Mouse (Mus musculus): ENCODE data around the gene Kcnj9. TPM values are rescaled to one million over a fixed set of nuclear protein-coding genes. Genes with fewer than 3 reads are reported as not detected.
A peak's percentile ranks its signal among the peaks of the same experiment; 100 is the strongest.

The Kcnj9 gene
- total and polyA plus RNA-seq, 2 experiments from 2014 or later = not detected

- TF ChIP-seq CTCF (IDR thresholded peaks at IDR 0.05; ENCODE audit: low read depth) (no peak), EP300 (IDR thresholded peaks at IDR 0.05; ENCODE audit: low read depth) (no peak)
- H3K4me3 ChIP-seq (ENCODE audit: low read depth, low read length) = no peak overlapping the region
- ATAC-seq (ENCODE audit: insufficient read depth, low read depth) = no peak
- H3K9ac ChIP-seq (replicated peaks; ENCODE audit: low read depth, low read length) = no peak overlapping the region
- H3K36me3 ChIP-seq (replicated peaks; ENCODE audit: control insufficient read depth, insufficient read depth, low read length) = no peaks in the 10 kb centered on the region
- H3K27ac ChIP-seq (ENCODE audit: low read depth) = no peak overlapping the region
- H3K9me3 ChIP-seq (replicated peaks; ENCODE audit: control insufficient read depth, low read length) = no peaks in the 10 kb centered on the region
- no peaks in the 10 kb centered on the region for H3K27me3 ChIP-seq (ENCODE audit: control insufficient read depth, insufficient read depth, low read length)
- peaks cover 2% of the 10 kb centered on the region; the same call in 1 of the 2 replicates for H3K4me1 ChIP-seq (ENCODE audit: control insufficient read depth, insufficient read depth)
- H3K4me2 ChIP-seq (ENCODE audit: low read depth, low read length) = no peak overlapping the region
- no peak for DNase-seq (ENCODE audit: low spot score)
- WGBS = 73% methylated on average over 10 of the region's 10 CpGs
Observed at GRCm38 (mm10) chr1:172307936-172308335, 21.2 kb downstream of the Kcnj9 start.

DNA sequence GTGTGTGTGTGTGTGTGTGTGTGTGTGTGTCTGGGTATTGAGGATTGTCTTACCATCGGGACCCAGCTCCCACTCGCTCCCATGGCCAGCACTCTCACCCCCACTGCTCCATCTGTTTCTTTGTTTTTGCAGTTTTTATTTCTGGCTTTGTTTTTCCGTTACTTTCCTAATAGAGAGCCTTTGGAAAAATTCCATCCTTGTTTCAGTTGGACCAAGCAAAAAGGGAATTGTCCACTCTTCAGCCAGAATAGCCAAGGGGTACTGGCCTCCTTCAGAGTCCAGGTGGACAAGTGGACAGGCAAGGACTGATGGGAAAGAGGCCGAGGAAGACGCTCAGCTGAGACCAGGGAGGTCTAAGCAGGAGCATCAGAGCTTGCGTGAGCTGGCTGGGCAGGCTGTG is 22.2 kb downstream of the Kcnj9 start:
- Histone ChIP-seq H3K36me3 (replicated peaks; ENCODE audit: control insufficient read depth, insufficient read depth, low read length) (no peaks in the 10 kb centered on the region), H3K4me1 (ENCODE audit: control insufficient read depth, insufficient read depth) (no peaks in the 10 kb centered on the region; the same call in 1 of the 2 replicates), H3K9me3 (replicated peaks; ENCODE audit: control insufficient read depth, low read length) (no peaks in the 10 kb centered on the region), H3K27ac (ENCODE audit: low read depth) (no peak overlapping the region), H3K4me2 (ENCODE audit: low read depth, low read length) (no peak overlapping the region), H3K27me3 (ENCODE audit: control insufficient read depth, insufficient read depth, low read length) (no peaks in the 10 kb centered on the region), H3K4me3 (ENCODE audit: low read depth, low read length) (no peak overlapping the region), H3K9ac (replicated peaks; ENCODE audit: low read depth, low read length) (no peak overlapping the region)
- no peak for TF ChIP-seq CTCF (IDR thresholded peaks at IDR 0.05; ENCODE audit: low read depth)
- no peak for TF ChIP-seq EP300 (IDR thresholded peaks at IDR 0.05; ENCODE audit: low read depth)
- 77% methylated on average over 6 of the region's 6 CpGs for WGBS
- no peak for ATAC-seq (ENCODE audit: insufficient read depth, low read depth)
- DNase-seq (ENCODE audit: low spot score) = no peak

DNA sequence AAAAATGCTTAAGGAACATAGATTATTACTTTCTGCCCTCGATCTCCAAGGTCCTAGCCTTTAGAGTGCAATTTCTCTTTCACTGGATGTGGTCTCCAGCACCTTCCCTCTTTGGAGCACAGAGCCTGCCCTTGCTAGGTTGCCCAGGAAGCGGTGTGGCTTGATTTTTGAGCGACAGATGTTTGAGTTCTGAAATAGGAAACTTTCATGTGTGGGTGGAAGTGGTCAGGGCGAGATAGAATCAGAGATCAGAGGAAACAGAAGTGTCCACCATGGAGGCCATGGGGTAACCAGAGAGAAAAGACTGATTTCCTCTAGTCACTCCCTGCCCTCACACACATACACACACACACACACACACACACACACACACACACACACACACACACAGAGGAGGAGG is 22.9 kb downstream of the Kcnj9 start:
- no peaks in the 10 kb centered on the region for H3K36me3 ChIP-seq (replicated peaks; ENCODE audit: control insufficient read depth, insufficient read depth, low read length)
- TF ChIP-seq EP300 (IDR thresholded peaks at IDR 0.05; ENCODE audit: low read depth) (no peak), CTCF (IDR thresholded peaks at IDR 0.05; ENCODE audit: low read depth) (no peak)
- H3K9me3 ChIP-seq (replicated peaks; ENCODE audit: control insufficient read depth, low read length) = no peaks in the 10 kb centered on the region
- H3K4me1 ChIP-seq (ENCODE audit: control insufficient read depth, insufficient read depth) = peaks cover under 1% of the 10 kb centered on the region; the same call in 1 of the 2 replicates
- no peak overlapping the region for H3K4me3 ChIP-seq (ENCODE audit: low read depth, low read length)
- H3K27me3 ChIP-seq (ENCODE audit: control insufficient read depth, insufficient read depth, low read length) = no peaks in the 10 kb centered on the region
- H3K9ac ChIP-seq (replicated peaks; ENCODE audit: low read depth, low read length) = no peak overlapping the region
- DNase-seq (ENCODE audit: low spot score) (no peak), ATAC-seq (ENCODE audit: insufficient read depth, low read depth) (no peak)
- H3K4me2 ChIP-seq (ENCODE audit: low read depth, low read length) = no peak overlapping the region
- 60% methylated on average over 4 of the region's 4 CpGs for WGBS
- H3K27ac ChIP-seq (ENCODE audit: low read depth) = no peak overlapping the region

GRCm38 (mm10) chr1:172305635-172306034 is 23.5 kb downstream of the Kcnj9 start:
- 77% methylated on average over 3 of the region's 3 CpGs for WGBS
- TF ChIP-seq CTCF (IDR thresholded peaks at IDR 0.05; ENCODE audit: low read depth) (peak; percentile 18), EP300 (IDR thresholded peaks at IDR 0.05; ENCODE audit: low read depth) (no peak)
- DNase-seq (ENCODE audit: low spot score) (no peak), ATAC-seq (ENCODE audit: insufficient read depth, low read depth) (no peak)
- H3K4me1 ChIP-seq (ENCODE audit: control insufficient read depth, insufficient read depth) = peaks cover 6% of the 10 kb centered on the region
- no peaks in the 10 kb centered on the region for H3K9me3 ChIP-seq (replicated peaks; ENCODE audit: control insufficient read depth, low read length)
- H3K27ac ChIP-seq (ENCODE audit: low read depth) = no peak overlapping the region
- H3K36me3 ChIP-seq (replicated peaks; ENCODE audit: control insufficient read depth, insufficient read depth, low read length) = no peaks in the 10 kb centered on the region
- no peak overlapping the region for H3K9ac ChIP-seq (replicated peaks; ENCODE audit: low read depth, low read length)
- no peak overlapping the region for H3K4me2 ChIP-seq (ENCODE audit: low read depth, low read length)
- no peak overlapping the region for H3K4me3 ChIP-seq (ENCODE audit: low read depth, low read length)
- no peaks in the 10 kb centered on the region for H3K27me3 ChIP-seq (ENCODE audit: control insufficient read depth, insufficient read depth, low read length)

DNA sequence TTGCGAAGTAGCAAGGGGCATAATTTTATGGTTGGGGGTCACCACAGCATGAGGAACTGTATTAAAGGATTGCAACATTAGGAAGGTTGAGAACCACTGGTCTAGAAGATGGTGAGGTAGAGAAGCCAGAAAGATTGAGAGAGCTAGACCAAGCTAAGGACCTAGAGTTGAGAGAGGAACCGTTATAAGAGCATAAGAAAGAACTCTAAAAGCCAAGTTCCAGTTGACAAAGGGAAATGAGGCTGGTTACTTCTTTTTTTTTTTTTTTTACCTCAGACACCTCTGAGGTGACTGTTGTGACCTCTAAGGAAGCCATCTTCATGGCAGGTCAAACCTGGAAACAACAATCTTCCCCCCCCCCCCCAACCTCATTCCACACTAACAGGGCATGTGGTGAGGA is 24.0 kb downstream of the Kcnj9 start:
- DNase-seq (ENCODE audit: low spot score) (no peak), ATAC-seq (ENCODE audit: insufficient read depth, low read depth) (no peak)
- Histone ChIP-seq H3K4me1 (ENCODE audit: control insufficient read depth, insufficient read depth) (peaks cover 11% of the 10 kb centered on the region), H3K9ac (replicated peaks; ENCODE audit: low read depth, low read length) (no peak overlapping the region), H3K9me3 (replicated peaks; ENCODE audit: control insufficient read depth, low read length) (no peaks in the 10 kb centered on the region), H3K27me3 (ENCODE audit: control insufficient read depth, insufficient read depth, low read length) (no peaks in the 10 kb centered on the region), H3K4me3 (ENCODE audit: low read depth, low read length) (no peak overlapping the region), H3K36me3 (replicated peaks; ENCODE audit: control insufficient read depth, insufficient read depth, low read length) (no peaks in the 10 kb centered on the region), H3K4me2 (ENCODE audit: low read depth, low read length) (no peak overlapping the region), H3K27ac (ENCODE audit: low read depth) (no peak overlapping the region)
- WGBS = 92% methylated on average over 2 of the region's 2 CpGs
- TF ChIP-seq EP300 (IDR thresholded peaks at IDR 0.05; ENCODE audit: low read depth) = no peak
- TF ChIP-seq CTCF (IDR thresholded peaks at IDR 0.05; ENCODE audit: low read depth) = no peak

DNA sequence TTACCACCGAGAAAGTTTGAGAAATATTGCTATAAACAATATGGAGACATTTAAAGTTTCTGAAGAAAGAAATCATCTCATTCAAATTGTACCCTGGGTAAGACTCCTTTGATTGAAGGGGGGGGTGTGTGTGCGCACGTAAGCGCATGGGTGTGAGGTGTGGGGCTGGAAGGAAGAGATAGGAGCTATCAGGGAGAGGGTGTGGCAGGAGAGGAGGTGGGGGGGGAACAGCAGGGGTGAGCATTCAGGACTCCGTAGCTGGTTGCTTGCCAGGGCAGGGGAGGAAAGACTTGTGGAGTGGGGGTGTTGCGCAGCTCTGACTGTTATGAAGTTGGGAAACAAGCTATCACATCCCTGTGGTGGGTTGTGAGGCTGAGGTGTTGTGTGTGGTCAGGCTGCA is 24.7 kb downstream of the Kcnj9 start:
- no peak for ATAC-seq (ENCODE audit: insufficient read depth, low read depth)
- 39% methylated on average over 6 of the region's 6 CpGs for WGBS

More for the DNA sequence above, 24.7 kb downstream of the Kcnj9 start:
- H3K36me3 ChIP-seq (replicated peaks; ENCODE audit: control insufficient read depth, insufficient read depth, low read length) = no peaks in the 10 kb centered on the region
- peaks cover 18% of the 10 kb centered on the region for H3K4me1 ChIP-seq (ENCODE audit: control insufficient read depth, insufficient read depth)
- H3K27ac ChIP-seq (ENCODE audit: low read depth) = no peak overlapping the region
- no peaks in the 10 kb centered on the region for H3K27me3 ChIP-seq (ENCODE audit: control insufficient read depth, insufficient read depth, low read length)
- no peak overlapping the region for H3K4me2 ChIP-seq (ENCODE audit: low read depth, low read length)
- DNase-seq (ENCODE audit: low spot score) = no peak
- TF ChIP-seq EP300 (IDR thresholded peaks at IDR 0.05; ENCODE audit: low read depth) (no peak), CTCF (IDR thresholded peaks at IDR 0.05; ENCODE audit: low read depth) (no peak)
- no peak overlapping the region for H3K4me3 ChIP-seq (ENCODE audit: low read depth, low read length)
- no peak overlapping the region for H3K9ac ChIP-seq (replicated peaks; ENCODE audit: low read depth, low read length)
- no peaks in the 10 kb centered on the region for H3K9me3 ChIP-seq (replicated peaks; ENCODE audit: control insufficient read depth, low read length)
